Mouse (Mus musculus) gastrocnemius, postnatal 10 days (tissue): Measurements from ENCODE around the gene Arpc3. TPM values are rescaled to one million over a fixed set of nuclear protein-coding genes. Genes with fewer than 3 reads are reported as not detected.
A peak's percentile ranks its signal among the peaks of the same experiment; 100 is the strongest.
"Not testable (repeated sequence)": the region's sequence is repeated elsewhere in the genome, so short reads cannot be mapped to it uniquely, and the experiment has no call there.

ENCODE experiments used
- DNase-seq: peaks from one replicate; pipeline ENCODE4 v3.0.0; 2021; ENCODE audit warnings: mixed read lengths
- total RNA-seq, 2 experiments: library from RNA; stranded (reverse); gene quantifications; 2 replicates each; pipeline ENCODE4 v1.2.3; 2021

Gene Arpc3
- total RNA-seq, 2 experiments from 2014 or later, result 75.9 to 89.9 TPM

DNA sequence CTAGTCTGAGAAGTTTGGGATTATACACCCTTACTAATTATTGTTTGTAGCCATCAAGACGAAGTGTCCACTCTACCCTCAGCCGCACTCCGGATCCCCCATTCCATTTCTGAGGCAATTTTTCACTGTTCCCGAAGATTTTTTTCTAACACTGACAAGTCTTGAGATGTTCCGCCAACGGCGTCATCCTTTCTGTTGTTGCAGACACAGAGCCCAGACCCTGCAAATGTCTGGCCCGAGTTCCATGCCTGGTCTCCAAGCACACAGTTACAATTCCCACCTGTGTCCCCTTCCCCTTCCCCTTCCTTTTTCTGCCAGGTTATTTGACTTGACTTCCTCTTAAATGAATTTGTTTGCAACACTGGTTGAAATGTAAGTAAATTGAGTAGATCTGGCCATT lies 8.2 kb downstream of the Arpc3 start:
- DNase-seq, result no peak

DNA sequence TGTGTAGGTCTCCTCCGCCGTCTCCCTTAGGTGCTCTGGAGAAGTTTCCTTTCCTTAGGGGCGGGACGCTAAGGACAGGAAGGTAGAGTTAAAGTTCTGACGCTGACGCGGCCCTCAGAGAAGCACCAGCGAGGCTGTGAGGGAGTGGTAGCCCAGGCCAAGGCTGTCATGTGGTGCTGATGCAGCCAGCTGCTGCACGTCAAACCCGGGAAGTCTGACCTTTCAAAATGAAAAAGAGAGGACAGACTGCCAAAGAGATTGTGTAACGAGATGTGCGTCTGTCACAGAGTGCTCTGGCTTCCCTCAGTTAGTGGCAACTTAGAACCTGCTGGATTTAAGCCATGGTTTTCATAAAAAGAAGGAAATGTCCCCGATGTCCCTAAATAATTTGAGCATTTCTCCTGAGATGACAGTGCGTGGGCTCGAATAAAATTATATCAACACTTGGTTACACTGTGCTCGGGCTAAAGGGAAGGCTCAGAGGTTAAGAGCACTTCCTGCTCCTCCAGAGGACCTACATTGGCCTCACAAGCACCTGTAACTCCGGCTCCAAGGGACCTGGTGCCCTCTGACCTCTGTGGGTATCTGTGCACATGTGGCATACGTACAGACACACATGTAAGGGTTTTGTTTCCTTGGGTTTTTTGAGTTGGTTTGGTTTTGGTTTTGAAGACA lies 9.1 kb downstream of the Arpc3 start:
- no peak for DNase-seq

DNA sequence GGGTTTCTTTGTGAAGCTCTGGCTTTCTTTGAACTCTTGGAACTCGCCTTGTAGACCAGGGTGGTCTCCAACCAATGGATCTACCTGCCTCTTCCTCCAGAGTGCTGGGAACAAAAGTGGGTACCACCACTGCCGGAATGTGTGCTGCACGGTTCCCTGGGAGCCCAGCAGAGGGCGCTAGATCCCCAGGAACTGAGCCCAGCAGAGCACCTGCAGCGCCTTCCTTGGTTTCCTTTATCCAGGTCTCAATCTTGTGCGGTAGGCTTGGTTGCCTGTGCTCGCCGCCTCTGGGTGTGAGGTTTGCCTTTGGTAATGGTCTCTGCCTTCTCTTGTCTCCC lies 9.6 kb downstream of the Arpc3 start:
- peak; percentile 80 for DNase-seq

DNA sequence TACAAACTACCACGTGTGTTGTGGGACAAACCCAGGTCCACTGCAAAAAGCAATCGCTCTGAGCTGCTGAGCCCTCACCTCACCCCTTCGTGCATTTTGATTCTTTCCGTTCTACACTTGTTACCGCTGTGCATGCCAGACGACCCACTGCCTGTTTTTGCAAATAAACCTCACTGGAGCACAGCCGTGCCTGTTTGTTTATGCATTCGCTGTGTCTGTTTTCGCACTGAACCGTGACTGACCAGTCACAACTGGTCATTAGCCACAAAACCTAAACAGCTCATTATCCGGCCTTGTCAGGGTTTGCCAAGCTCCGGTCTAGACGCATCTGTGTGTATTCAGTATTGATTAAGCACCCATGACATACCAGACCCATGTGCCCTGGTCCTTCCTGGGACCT lies 10.5 kb downstream of the Arpc3 start:
- no peak for DNase-seq

DNA sequence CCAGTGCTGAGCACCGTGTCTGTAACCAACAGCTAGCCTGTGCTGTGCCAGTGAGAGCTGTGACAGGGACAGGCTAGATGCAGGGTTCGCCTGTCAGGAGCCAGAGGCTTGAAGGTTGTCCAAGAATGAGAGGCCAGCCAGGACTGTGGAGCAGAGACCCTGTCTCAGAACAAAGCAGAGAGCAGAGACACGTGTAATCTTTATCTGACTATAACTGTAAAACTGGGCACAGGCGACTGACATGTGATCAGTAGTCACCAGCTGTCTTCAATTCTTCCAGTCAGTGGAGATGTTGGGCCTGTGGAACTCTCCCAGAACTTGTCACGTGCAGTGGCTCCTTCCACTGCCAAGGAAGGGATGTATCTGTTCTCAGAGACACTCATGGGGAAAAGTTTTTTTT lies 11.1 kb downstream of the Arpc3 start:
- DNase-seq, result peak; percentile 31

DNA sequence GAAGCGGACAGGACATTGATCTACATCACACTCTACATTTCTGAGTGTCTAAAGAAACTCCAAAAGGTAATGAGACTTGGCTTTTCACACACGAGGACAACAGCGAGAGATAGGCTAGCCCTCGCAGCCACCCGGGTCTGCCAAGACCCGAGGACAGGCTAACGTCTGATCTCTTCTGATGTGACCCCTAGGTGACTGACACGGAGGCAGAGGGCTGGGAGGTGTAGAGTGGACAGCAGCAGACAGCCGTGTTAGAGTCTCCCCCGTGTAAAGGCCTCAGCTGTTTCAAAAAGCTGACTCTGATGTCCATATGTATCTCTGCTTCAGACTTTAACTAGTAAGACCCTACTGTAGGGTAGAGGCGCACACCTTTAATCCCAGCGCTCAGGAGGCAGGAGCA lies 11.7 kb downstream of the Arpc3 start:
- no peak for DNase-seq

DNA sequence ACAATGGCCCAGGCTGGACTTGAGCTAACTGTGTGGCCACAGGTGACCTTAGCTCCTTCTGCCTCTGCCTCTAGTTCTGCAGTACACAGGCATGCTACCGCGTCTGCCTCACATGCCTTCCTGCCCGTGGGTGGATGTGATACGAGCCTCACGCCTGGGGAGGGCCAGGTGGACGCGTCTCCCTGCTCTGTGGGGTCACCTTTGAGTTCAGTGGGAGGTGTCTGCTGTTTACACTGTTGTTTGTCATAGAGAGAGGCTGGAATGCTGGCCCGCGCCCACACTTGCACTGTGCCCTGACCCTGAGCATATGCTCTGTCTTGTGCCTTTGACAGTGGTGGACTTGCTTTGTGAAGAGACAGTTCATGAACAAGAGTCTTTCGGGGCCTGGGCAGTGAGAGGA lies 13.9 kb downstream of the Arpc3 start:
- no peak for DNase-seq

DNA sequence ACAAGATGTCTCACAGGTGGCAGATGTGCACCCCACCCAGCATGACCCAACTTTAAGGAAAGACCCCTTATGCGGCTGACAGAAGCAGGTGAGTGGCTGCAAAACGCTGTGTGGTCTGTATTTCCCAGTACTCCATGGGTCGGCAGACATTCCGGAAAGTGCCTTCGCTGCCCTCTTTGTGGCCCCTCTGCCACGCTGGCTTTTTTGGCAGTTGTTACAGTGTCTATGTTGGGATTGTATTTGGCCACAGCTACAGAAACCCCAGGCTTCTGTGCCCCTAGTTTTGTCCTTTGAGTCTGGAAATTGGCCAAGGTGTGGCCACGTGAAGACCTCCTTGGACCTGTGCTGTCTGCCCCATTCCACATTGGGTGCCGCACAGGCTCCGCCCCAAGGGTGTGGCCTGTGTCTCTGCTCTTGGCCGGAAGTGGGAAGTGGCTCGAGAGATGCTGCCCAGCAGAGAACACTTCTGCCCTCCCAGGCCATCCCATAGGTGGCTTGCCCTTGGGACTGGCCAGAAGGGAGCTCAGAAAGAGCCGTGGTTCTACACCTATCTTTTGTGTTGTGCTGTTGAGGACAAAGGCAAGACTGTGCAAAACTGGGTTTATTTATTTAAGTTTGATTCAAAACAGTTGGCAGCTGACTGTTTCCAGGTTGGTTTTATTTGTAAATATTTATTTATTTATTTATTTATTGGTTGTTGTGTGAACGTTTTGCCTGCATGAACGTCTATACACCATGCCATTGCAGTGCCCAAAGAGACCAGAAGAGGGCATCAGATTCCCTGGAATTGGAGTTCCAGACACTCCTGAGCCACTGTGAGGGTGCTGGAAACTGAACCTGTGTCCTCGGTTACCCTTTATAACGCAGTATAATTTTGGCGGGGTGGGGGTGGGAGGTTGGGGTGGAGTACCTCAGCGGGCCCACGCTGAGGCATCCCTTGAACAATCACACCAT lies 18.3 kb downstream of the Arpc3 start:
- DNase-seq, result no peak

DNA sequence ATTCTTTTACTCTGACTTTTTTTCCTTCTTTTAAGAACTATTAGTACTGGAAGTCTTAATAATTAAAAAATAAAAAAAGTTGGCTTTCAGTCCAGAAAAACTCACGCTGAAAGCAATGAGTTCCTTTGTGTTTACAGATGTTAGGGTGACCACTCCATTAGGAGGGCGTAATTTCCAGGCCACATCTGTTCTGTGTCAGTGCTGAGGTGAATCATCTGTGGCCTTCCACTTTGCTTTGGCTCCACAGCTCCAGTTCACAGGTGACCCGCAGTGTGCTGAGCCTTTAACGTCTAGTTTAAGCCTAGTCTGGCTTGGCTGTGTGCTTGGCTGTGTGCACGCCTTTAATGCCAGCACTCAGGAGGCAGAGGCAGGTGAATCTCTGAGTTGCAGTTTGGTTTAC lies 20.2 kb downstream of the Arpc3 start:
- no peak for DNase-seq

DNA sequence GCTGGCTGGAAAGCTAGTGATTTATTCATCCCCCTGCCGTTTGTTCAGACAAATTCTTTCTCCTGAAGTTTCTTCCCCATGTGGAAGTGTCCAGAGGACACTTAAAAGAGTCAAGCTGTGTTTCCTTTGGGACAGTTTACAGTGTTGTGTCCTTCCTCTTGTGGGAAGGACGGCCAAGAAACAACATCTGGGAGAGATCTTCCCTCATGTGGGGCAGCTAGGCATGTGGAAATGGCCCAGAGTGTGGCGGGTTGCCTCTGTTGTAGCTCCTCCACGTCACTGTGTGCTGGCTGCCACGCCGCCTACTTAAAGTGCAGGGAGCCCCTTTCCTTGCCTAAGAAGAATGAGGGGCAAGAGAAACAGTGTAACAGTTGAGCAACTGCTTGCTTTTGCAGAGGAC lies 21.1 kb downstream of the Arpc3 start:
- no peak for DNase-seq

DNA sequence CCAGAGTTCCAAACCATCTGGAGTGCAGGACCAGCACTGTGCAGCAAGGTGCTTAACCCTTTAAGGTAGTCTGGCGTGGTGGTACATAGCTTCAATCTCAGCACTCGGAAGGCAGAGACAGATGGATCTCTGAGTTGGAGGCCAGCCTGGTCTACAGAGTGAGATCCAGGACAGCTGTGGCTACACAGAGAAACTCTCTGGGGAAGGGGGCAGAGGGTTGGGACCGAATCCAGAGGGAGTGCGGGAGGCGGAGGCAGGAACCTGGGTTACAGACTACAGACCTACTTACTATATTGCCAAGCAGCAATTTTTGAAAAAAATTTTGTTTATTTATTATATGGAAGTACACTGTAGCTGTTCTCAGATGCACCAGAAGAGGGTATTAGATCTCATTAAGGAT lies 22.7 kb downstream of the Arpc3 start:
- no peak for DNase-seq

DNA sequence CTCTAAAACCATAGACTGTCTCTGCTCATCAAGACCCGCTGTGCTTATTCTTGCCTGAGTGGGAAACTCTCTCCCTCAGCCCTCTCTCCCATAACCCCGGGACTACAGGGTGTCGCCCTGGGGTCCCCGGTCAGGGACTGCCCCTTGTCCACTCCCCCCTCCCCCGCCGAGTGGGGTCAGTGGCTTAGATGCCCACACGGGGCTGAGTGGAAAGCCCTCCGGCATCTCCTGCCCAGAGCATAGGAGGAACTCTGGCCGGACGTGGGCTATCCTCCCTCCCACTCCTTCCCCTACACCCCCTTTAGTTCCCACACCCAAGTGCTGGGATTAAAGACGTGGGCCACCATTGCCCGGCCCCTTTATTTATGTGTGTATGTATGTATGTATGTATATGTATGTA lies 23.8 kb downstream of the Arpc3 start:
- no peak for DNase-seq

DNA sequence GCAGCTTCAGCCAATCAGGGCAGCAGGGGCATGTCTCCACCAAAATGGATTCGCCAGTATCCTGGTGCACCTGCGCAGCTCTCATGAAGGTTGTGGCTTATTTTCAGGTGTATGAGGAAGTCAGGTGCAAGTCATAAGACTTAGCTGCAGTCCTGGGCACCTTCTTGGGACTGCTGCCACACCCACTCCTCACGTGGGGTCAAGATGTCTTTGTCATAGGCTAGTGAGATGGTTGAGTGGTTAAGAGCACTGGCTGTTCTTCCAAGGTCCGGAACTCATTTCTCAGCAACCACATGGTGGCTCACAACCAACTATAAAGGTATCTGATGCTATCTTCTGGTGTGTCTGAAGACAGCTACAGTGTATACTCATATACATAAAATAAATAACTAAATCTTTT lies 29.0 kb downstream of the Arpc3 start:
- DNase-seq, result not testable (repeated sequence)

DNA sequence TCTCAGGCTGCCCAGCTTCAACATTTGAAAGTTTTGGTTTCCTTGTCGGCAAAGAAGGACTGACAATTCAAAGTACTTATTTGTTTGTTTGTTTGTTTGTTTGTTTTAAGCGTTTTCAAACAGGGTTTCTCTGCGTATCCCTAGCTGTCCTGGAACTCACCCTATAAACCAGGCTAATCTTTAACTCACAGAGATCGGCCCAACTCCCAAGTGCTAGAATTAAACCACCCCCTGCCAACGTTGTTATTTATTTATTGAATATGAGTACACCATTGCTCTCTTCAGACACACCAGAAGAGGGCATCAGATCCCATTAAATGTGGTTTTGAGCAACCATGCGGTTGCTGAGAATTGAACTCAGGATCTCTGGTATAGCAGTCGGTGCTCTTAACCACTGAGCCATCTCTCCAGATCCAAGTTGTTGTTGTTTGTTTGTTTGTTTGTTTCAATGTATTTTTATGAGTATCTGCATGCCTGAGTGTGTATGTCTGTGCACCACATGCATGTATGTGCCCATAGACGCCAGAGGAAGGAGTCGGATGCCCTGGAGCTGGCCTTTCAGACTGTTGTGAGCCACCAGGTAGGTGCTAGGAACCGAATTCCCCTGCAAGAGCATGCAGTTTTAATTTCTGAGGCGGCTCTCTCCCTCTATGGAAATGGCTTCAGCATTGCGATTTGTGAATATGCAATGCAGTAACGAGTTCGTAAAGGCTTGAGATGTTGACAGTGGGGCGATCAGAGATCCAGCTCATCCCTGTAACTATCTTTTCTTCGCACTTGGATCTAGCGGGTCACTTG lies 29.8 kb downstream of the Arpc3 start, which contains the start of gene Anapc7:
Anapc7 (plus strand) TSS at position 423 of the 798 bp plus-strand sequence.
- DNase-seq, result no peak

DNA sequence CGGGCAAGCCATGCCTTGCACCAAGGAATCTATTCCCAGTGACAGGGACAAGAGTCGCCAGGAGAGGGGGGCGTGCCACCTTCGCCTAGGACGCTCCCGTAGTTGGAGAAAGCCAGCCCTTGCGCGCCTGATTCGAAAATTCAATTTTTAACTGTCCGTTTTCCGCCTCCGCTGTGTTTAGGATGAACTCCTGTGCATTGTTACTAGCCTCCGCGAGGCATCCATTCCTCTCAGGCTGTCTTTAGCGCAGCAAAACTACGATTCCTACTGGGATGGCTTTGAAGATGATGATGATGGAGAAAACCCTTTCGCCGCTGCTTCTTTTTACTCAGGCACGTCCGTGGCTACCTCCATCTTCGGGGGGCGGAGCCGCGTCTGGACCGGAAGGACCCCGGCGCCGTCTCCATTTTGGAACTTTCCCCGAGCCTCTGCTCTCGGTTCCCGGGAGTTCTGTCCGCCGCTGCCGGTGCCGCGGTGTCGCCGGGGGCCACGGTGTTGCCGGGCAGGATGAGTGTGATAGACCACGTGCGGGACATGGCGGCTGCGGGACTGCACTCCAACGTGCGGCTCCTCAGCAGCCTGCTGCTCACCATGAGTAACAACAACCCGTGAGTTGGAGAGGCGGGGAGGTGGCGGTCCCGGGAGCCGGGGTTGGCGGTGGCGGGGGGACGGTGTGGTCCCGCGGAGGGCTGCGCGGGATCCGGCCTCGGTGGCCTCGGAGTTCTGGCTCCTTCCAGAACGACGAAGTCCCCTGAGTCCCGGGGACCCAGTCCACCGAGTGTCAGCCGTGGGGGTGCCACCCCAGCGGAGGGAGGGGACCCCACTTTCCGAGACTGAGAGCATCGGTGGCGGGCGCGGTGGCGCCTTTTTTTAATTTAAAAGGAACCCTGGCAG lies 30.6 kb downstream of the Arpc3 start:
- DNase-seq, result peak; percentile 90

DNA sequence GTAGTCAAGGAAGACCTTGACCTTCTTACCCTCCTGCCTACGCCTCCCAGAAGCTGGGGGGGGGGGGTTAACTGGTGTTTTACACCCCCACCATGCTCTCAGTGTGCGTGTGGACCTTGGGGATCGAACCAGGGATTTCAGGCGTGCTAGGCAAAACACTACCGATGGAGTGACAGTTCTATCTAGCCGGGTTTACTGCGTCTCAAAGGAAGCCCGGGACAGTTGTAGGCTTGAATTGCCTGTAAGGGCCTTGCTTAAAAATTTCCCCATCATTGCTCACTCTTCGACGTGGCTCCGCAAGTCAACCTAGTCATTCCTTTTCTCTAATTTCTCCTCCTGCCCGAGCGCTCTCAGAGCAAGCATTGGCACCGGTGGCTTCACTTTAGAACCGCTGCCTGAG lies 31.4 kb downstream of the Arpc3 start:
- no peak for DNase-seq

DNA sequence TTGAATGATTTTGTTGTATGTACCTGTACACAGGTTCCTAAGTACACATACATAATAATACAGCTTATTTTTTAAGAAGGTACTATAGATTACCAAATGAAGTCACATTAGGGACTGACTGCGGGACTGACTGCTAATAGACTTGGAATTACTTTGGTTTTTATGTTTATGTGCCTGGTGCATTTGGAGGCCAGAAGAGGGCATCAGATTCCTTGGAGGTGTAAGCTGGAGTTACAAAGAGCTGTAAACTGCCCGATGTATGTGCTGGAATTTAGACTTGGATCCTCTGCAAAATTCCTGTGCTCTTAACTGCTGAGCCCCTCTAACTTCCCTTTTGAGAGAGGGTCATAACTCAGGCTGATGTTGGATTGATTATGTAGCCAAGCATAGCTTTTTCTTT lies 33.9 kb downstream of the Arpc3 start:
- no peak for DNase-seq

DNA sequence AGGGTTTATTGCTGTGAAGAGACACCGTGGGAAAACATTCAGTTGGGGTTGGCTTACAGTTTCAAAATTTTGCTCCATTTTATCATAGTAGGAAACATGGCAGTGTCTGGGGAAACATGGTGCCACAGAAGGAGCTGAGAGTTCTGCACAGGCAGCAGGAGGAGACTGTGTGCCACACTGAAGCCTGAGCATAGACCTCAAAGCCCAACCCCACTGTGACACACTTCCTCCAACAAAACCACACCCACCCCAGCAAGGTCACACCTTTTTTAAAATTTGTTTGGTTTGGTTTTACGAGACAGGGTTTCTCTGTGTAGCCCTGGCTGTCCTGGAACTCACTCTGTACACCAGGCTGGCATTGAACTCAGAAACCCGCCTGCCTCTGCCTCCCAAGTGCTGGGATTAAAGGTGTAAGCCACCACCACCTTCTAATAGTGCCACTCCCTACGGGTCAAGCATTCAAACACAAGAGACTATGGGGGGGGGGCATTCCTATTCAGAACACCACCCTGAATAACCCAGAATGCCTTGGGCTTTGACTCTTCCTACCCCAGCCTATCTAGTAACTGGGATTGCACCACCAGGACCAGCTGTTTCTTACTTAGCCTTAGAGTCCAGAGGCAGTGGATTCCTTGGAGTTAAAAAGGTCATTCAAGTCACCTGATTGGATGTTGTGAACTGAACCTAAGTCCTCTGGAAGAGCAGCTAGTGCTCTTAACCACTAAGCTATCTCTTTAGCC lies 38.5 kb downstream of the Arpc3 start:
- DNase-seq, result no peak

DNA sequence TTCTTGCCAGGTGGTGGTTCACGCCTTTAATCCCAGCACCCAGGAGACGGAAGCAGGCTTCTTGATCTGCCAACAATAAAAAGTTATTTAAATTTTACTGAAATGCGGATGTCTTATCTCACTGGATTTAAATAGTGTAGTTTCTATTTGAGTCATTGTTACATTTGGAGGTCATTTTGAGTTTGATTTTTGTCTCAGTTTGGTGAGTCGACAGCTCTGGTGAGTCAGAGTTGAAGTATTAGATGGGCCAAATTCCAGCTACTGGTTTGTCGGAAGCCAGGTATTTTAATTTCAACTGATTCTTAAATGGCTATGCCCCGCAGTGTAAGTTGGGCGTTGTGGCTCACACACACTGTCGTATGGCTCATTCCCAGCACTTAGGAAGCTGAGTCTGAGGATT lies 39.5 kb downstream of the Arpc3 start:
- DNase-seq, result no peak

DNA sequence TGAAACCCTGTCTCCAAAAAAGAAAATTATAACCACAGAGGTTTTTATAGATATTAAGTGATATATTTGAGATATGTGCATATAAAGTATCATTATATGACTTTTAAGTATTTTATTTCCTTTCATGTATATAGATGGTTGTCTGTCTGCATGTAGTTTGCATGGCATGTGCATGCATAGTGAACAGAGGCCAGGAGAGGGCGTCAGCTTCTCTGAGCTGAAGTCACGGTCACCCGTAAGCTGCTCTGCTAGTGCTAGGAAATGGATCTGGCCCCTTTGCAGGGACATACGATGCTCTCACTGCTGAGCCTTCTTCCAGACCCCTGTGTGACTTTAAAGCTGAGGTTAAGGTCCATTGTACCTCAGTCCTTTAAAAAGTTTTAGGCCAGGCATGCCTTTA lies 42.9 kb downstream of the Arpc3 start:
- DNase-seq, result no peak
